Mouse (Mus musculus): Measurements from ENCODE around the gene Ccdc32. TPM values are rescaled to one million over a fixed set of nuclear protein-coding genes. Genes with fewer than 3 reads are reported as not detected.

Gene Ccdc32
- total RNA-seq, 1 experiment, result 6.3 TPM

GRCm38 (mm10) chr2:119015604-119016180, 13.5 kb downstream of the Ccdc32 start:
- Histone ChIP-seq H3K9ac (ENCODE audit: insufficient read depth, low read depth, low read length, poor library complexity, severe bottlenecking) (no peak overlapping the region), H3K27ac (ENCODE audit: insufficient read depth, low read depth, low read length, poor library complexity, severe bottlenecking) (no peak overlapping the region), H3K9me3 (ENCODE audit: control insufficient read depth, insufficient read depth, low read depth, low read length) (no peaks in the 10 kb centered on the region), H3K36me3 (ENCODE audit: control insufficient read depth, insufficient read depth, low read length, poor library complexity, severe bottlenecking) (no peaks in the 10 kb centered on the region), H3K4me3 (ENCODE audit: insufficient read depth in 1 of 2, low read depth in 1 of 2, low read length in 2 of 2, poor library complexity in 1 of 2, severe bottlenecking in 1 of 2) (no peak overlapping the region), H3K4me1 (ENCODE audit: control insufficient read depth in 2 of 2, insufficient read depth in 2 of 2, low read length in 2 of 2, poor library complexity in 1 of 2) (no peaks in the 10 kb centered on the region)
- TF ChIP-seq ZNF384 (IDR thresholded peaks at IDR 0.05; ENCODE audit: low read depth, low read length), result no peak
- no peak for TF ChIP-seq HCFC1 (IDR thresholded peaks at IDR 0.05; ENCODE audit: borderline replicate concordance, insufficient read depth, low read length)
- TF ChIP-seq ZC3H11A (IDR thresholded peaks at IDR 0.05; ENCODE audit: borderline replicate concordance, low read depth, low read length), result no peak
- TF ChIP-seq CHD2 (IDR thresholded peaks at IDR 0.05; ENCODE audit: low read depth, low read length), result no peak
- no peak for TF ChIP-seq MAFK (IDR thresholded peaks at IDR 0.05; ENCODE audit: insufficient read depth, low read depth, low read length)
- DNase-seq (ENCODE audit: low read depth, low spot score), result no peak
- in situ Hi-C loops (cut with MboI; ENCODE audit: low sequenced_read_pairs in 2 of 2, unreplicated experiment in 2 of 2), result no loop called here

- no peaks in the 10 kb centered on the region for H3K36me3 ChIP-seq (ENCODE audit: control insufficient read depth, insufficient read depth, low read length, poor library complexity, severe bottlenecking)
- DNase-seq (ENCODE audit: low read depth, low spot score), result no peak
- H3K9ac ChIP-seq (ENCODE audit: insufficient read depth, low read depth, low read length, poor library complexity, severe bottlenecking), result no peak overlapping the region
- H3K4me3 ChIP-seq (ENCODE audit: insufficient read depth in 1 of 2, low read depth in 1 of 2, low read length in 2 of 2, poor library complexity in 1 of 2, severe bottlenecking in 1 of 2), result no peak overlapping the region
- H3K4me1 ChIP-seq (ENCODE audit: control insufficient read depth in 2 of 2, insufficient read depth in 2 of 2, low read length in 2 of 2, poor library complexity in 1 of 2), result no peaks in the 10 kb centered on the region
- no peaks in the 10 kb centered on the region for H3K9me3 ChIP-seq (ENCODE audit: control insufficient read depth, insufficient read depth, low read depth, low read length)
- H3K27ac ChIP-seq (ENCODE audit: insufficient read depth, low read depth, low read length, poor library complexity, severe bottlenecking), result no peak overlapping the region
- TF ChIP-seq CHD2 (IDR thresholded peaks at IDR 0.05; ENCODE audit: low read depth, low read length) (no peak), ZNF384 (IDR thresholded peaks at IDR 0.05; ENCODE audit: low read depth, low read length) (no peak), ZC3H11A (IDR thresholded peaks at IDR 0.05; ENCODE audit: borderline replicate concordance, low read depth, low read length) (no peak), MAFK (IDR thresholded peaks at IDR 0.05; ENCODE audit: insufficient read depth, low read depth, low read length) (no peak), HCFC1 (IDR thresholded peaks at IDR 0.05; ENCODE audit: borderline replicate concordance, insufficient read depth, low read length) (no peak)
- in situ Hi-C loops (cut with MboI; ENCODE audit: low sequenced_read_pairs in 2 of 2, unreplicated experiment in 2 of 2), result no loop called here
Measured at GRCm38 (mm10) chr2:119014989-119015388, 14.2 kb downstream of the Ccdc32 start.

GRCm38 (mm10) chr2:119009376-119009775, 19.8 kb downstream of the Ccdc32 start:
- H3K4me3 ChIP-seq (ENCODE audit: insufficient read depth in 1 of 2, low read depth in 1 of 2, low read length in 2 of 2, poor library complexity in 1 of 2, severe bottlenecking in 1 of 2), result no peak overlapping the region
- no peak overlapping the region for H3K9ac ChIP-seq (ENCODE audit: insufficient read depth, low read depth, low read length, poor library complexity, severe bottlenecking)
- no peaks in the 10 kb centered on the region for H3K4me1 ChIP-seq (ENCODE audit: control insufficient read depth in 2 of 2, insufficient read depth in 2 of 2, low read length in 2 of 2, poor library complexity in 1 of 2)
- no peak for DNase-seq (ENCODE audit: low read depth, low spot score)
- in situ Hi-C loops (cut with MboI; ENCODE audit: low sequenced_read_pairs in 2 of 2, unreplicated experiment in 2 of 2), result no loop called here
- H3K9me3 ChIP-seq (ENCODE audit: control insufficient read depth, insufficient read depth, low read depth, low read length), result no peaks in the 10 kb centered on the region
- no peak for TF ChIP-seq ZC3H11A (IDR thresholded peaks at IDR 0.05; ENCODE audit: borderline replicate concordance, low read depth, low read length)
- TF ChIP-seq MAFK (IDR thresholded peaks at IDR 0.05; ENCODE audit: insufficient read depth, low read depth, low read length), result no peak
- no peak overlapping the region for H3K27ac ChIP-seq (ENCODE audit: insufficient read depth, low read depth, low read length, poor library complexity, severe bottlenecking)
- H3K36me3 ChIP-seq (ENCODE audit: control insufficient read depth, insufficient read depth, low read length, poor library complexity, severe bottlenecking), result no peaks in the 10 kb centered on the region

GRCm38 (mm10) chr2:119006886-119007285, 22.3 kb downstream of the Ccdc32 start:
- in situ Hi-C loops (cut with MboI; ENCODE audit: low sequenced_read_pairs in 2 of 2, unreplicated experiment in 2 of 2), result no loop called here
- Histone ChIP-seq H3K27ac (ENCODE audit: insufficient read depth, low read depth, low read length, poor library complexity, severe bottlenecking) (no peak overlapping the region), H3K9ac (ENCODE audit: insufficient read depth, low read depth, low read length, poor library complexity, severe bottlenecking) (no peak overlapping the region), H3K9me3 (ENCODE audit: control insufficient read depth, insufficient read depth, low read depth, low read length) (no peaks in the 10 kb centered on the region), H3K4me3 (ENCODE audit: insufficient read depth in 1 of 2, low read depth in 1 of 2, low read length in 2 of 2, poor library complexity in 1 of 2, severe bottlenecking in 1 of 2) (no peak overlapping the region), H3K36me3 (ENCODE audit: control insufficient read depth, insufficient read depth, low read length, poor library complexity, severe bottlenecking) (no peaks in the 10 kb centered on the region), H3K4me1 (ENCODE audit: control insufficient read depth in 2 of 2, insufficient read depth in 2 of 2, low read length in 2 of 2, poor library complexity in 1 of 2) (no peaks in the 10 kb centered on the region)
- TF ChIP-seq ZC3H11A (IDR thresholded peaks at IDR 0.05; ENCODE audit: borderline replicate concordance, low read depth, low read length), result no peak
- no peak for TF ChIP-seq MAFK (IDR thresholded peaks at IDR 0.05; ENCODE audit: insufficient read depth, low read depth, low read length)
- TF ChIP-seq ZNF384 (IDR thresholded peaks at IDR 0.05; ENCODE audit: low read depth, low read length), result no peak
- TF ChIP-seq HCFC1 (IDR thresholded peaks at IDR 0.05; ENCODE audit: borderline replicate concordance, insufficient read depth, low read length), result no peak
- TF ChIP-seq CHD2 (IDR thresholded peaks at IDR 0.05; ENCODE audit: low read depth, low read length), result no peak
- no peak for DNase-seq (ENCODE audit: low read depth, low spot score)
